Mouse (Mus musculus) MEL (cell line): Measurements from ENCODE around the gene Arhgap4.

ENCODE experiments used
- CTCF ChIP-seq, 3 experiments: IDR thresholded peaks in 2 of 3; conservative IDR thresholded peaks in 1 of 3; 2 replicates each; pipeline ENCODE4 v1.5.1; 2011 to 2012; ENCODE audit warnings: low read length in 3 of 3, low read depth in 2 of 3, mild to moderate bottlenecking in 2 of 3, improper control_type of control experiment in 1 of 3, inconsistent platforms in 1 of 3, mixed read lengths in 1 of 3, moderate library complexity in 1 of 3; ENCODE audit not compliant: control insufficient read depth in 1 of 3, insufficient read depth in 1 of 3, poor library complexity in 1 of 3, severe bottlenecking in 1 of 3
- EP300 ChIP-seq, 2 experiments: IDR thresholded peaks; 2 replicates each; pipeline ENCODE4 v1.6.1; 2011; ENCODE audit warnings: improper control_type of control experiment in 2 of 2, low read length in 2 of 2, low read depth in 1 of 2, mild to moderate bottlenecking in 1 of 2
- ETS1 ChIP-seq: IDR thresholded peaks from 2 replicates; pipeline ENCODE4 v1.6.1; 2012; ENCODE audit warnings: low read depth, mild to moderate bottlenecking, inconsistent platforms, low read length, improper control_type of control experiment, moderate library complexity
- MAZ ChIP-seq: IDR thresholded peaks from 2 replicates; pipeline ENCODE4 v1.6.1; 2012; ENCODE audit warnings: low read depth, mild to moderate bottlenecking, inconsistent platforms, low read length, improper control_type of control experiment
- MXI1 ChIP-seq: IDR thresholded peaks from 2 replicates; pipeline ENCODE4 v1.6.1; 2011; ENCODE audit warnings: mild to moderate bottlenecking, low read depth, low read length, improper control_type of control experiment
- MYC ChIP-seq: IDR thresholded peaks from 2 replicates; pipeline ENCODE4 v1.6.1; 2011; ENCODE audit warnings: low read depth, mild to moderate bottlenecking, low read length, improper control_type of control experiment, moderate library complexity
- NRF1 ChIP-seq: IDR thresholded peaks from 2 replicates; pipeline ENCODE4 v1.6.1; 2014; ENCODE audit warnings: low read depth, mild to moderate bottlenecking, inconsistent platforms, low read length, improper control_type of control experiment, moderate library complexity; ENCODE audit not compliant: poor library complexity, insufficient read depth, severe bottlenecking
- POLR2A ChIP-seq, 2 experiments: IDR thresholded peaks; 2 replicates each; pipeline ENCODE4 v1.6.1; 2011 to 2012; ENCODE audit warnings: low read length in 2 of 2, mild to moderate bottlenecking in 2 of 2, control low read depth in 1 of 2, improper control_type of control experiment in 1 of 2, low read depth in 1 of 2, moderate library complexity in 1 of 2; ENCODE audit not compliant: control insufficient read depth in 1 of 2, insufficient read depth in 1 of 2, poor library complexity in 1 of 2
- RCOR1 ChIP-seq: IDR thresholded peaks from 2 replicates; pipeline ENCODE4 v1.6.1; 2012; ENCODE audit warnings: low read depth, mild to moderate bottlenecking, inconsistent platforms, low read length, improper control_type of control experiment
- ZC3H11A ChIP-seq: IDR thresholded peaks from 2 replicates; pipeline ENCODE4 v1.6.1; 2012; ENCODE audit warnings: low read depth, mild to moderate bottlenecking, inconsistent platforms, low read length, improper control_type of control experiment

- TF ChIP-seq POLR2A (IDR thresholded peaks at IDR 0.05; ENCODE audit: control insufficient read depth in 1 of 2, insufficient read depth in 1 of 2, low read depth in 1 of 2, low read length in 2 of 2, poor library complexity in 1 of 2) (no peak), MAZ (no peak), ZC3H11A (no peak), MYC (no peak), CTCF (IDR thresholded peaks at IDR 0.05 in 2 of 3, conservative IDR thresholded peaks at IDR 0.05 in 1 of 3; ENCODE audit: control insufficient read depth in 1 of 3, insufficient read depth in 1 of 3, low read depth in 2 of 3, low read length in 3 of 3, poor library complexity in 1 of 3, severe bottlenecking in 1 of 3) (no peak), MXI1 (peak; percentile 47; the same call in 1 of the 2 replicates), NRF1 (no peak), ETS1 (0 out of 2 replicates have a peak, but pooled peaks have one; percentile 31), EP300 (IDR thresholded peaks at IDR 0.05; ENCODE audit: low read depth in 1 of 2, low read length in 2 of 2) (peak; percentile 16 to 23; a peak in 2 of 4 replicates), RCOR1 (no peak)
Observed at GRCm38 (mm10) chrX:73941860-73942259, 20.2 kb upstream of the Arhgap4 start.
